Mouse (Mus musculus): Measurements from ENCODE around the gene Aoah.

Aoah gene

GRCm38 (mm10) chr13:21050118-21050517, 256.2 kb downstream of the Aoah start:
- no peak for DNase-seq (ENCODE audit: low read depth, low spot score)

DNA sequence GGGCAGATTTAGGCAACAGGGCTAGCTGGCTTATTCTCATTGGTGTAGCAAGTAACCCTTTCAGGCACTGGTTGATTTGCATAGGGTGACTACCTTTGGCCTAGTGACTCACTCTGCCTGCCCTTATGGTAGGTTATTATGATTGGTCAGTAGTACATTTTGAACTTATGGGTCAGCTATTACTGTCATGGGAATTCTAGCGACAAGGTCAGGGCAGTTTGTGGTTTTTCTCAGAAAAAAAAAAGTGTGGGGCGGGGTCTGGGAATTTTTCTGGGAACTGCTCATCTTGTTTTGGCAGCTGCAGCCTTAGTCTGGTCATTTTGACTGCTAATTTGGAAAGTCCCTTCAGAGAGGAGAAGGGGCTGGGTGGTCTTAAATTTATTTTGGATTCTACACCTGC, 272.1 kb downstream of the Aoah start:
- no peak for DNase-seq (ENCODE audit: low read depth, low spot score)

DNA sequence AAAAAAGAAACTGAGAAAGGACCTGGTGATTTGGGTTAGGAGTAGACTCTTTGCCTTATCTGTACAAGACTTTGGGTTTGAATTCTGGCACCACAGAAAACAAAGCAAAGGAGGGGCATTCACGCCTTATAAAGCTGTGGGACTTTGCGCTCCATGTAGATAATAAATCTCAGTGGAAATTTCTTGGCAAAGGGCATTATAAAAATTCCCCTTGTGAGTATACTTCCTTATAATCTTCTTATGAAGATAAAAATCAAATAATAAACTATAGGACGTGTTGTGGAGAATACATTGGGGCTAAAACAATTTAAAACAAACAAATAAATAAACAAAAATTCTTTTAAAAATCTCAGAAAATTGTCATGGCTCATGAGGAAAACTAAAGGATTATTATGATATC, 280.9 kb downstream of the Aoah start, which contains the start of gene Olfr1370:
Gene Olfr1370 (minus strand): TSS at position 101 of the 400 bp plus-strand sequence.
- no peak for DNase-seq (ENCODE audit: low read depth, low spot score)

GRCm38 (mm10) chr13:21082686-21083085, 288.8 kb downstream of the Aoah start:
- no peak for DNase-seq (ENCODE audit: low read depth, low spot score)

Data from mesoderm, embryonic 11.5 days (tissue).